Mouse (Mus musculus): ENCODE measurements around the gene Olfr103.

The Olfr103 gene

GRCm38 (mm10) chr17:37339598-37339997, at the start of gene Olfr103:
TSS of gene Olfr103 (minus strand) at chr17:37339698.
- no peak for DNase-seq (ENCODE audit: low read depth)

GRCm38 (mm10) chr17:37378733-37379132, 39.2 kb upstream of the Olfr103 start, which contains the start of gene Olfr105-ps:
TSS of gene Olfr105-ps (plus strand) at chr17:37379033.
- DNase-seq (ENCODE audit: low read depth), result no peak

GRCm38 (mm10) chr17:37359282-37359681, 19.8 kb upstream of the Olfr103 start, which contains the start of gene Olfr104-ps:
TSS of gene Olfr104-ps (plus strand) at chr17:37359582.
- DNase-seq (ENCODE audit: low read depth), result no peak

- DNase-seq (ENCODE audit: low read depth), result no peak
These were observed 22.5 kb downstream of the Olfr103 start, which contains the start of gene Olfr102 for GRCm38 (mm10) chr17:37316954-37317353. TSS of gene Olfr102 (minus strand) at chr17:37317054.

GRCm38 (mm10) chr17:37310146-37310699, 29.3 kb downstream of the Olfr103 start:
- DNase-seq (ENCODE audit: low read depth), result no peak

- DNase-seq (ENCODE audit: low read depth), result no peak
These were observed 31.0 kb downstream of the Olfr103 start for GRCm38 (mm10) chr17:37308483-37308882.

- DNase-seq (ENCODE audit: low read depth), result no peak
These were observed 35.3 kb downstream of the Olfr103 start, which contains the start of gene Olfr101 for GRCm38 (mm10) chr17:37304213-37304612. TSS of gene Olfr101 (minus strand) at chr17:37304313.

Data from c-Kit-positive CD71-positive TER-119-negative erythroid progenitor cells, embryonic 14.5 days (primary cell).